Mouse (Mus musculus): ENCODE data around the gene Siva1.

Gene Siva1

GRCm38 (mm10) chr12:112644180-112644854, at the start of gene Siva1:
Siva1 (plus strand) TSS chr12:112644679.
- peak; percentile 68 for DNase-seq (ENCODE audit: extremely low read depth, low read depth, low spot score)

- DNase-seq (ENCODE audit: extremely low read depth, low read depth, low spot score) = no peak
Measured at GRCm38 (mm10) chr12:112594989-112595388, 49.5 kb upstream of the Siva1 start.

- peak; percentile 68 for DNase-seq (ENCODE audit: extremely low read depth, low read depth, low spot score)
Measured at GRCm38 (mm10) chr12:112595626-112596025, 48.9 kb upstream of the Siva1 start.

GRCm38 (mm10) chr12:112596454-112596853, 48.0 kb upstream of the Siva1 start:
- DNase-seq (ENCODE audit: extremely low read depth, low read depth, low spot score) = no peak

- no peak for DNase-seq (ENCODE audit: extremely low read depth, low read depth, low spot score)
Measured at GRCm38 (mm10) chr12:112596891-112597500, 47.5 kb upstream of the Siva1 start.

- DNase-seq (ENCODE audit: extremely low read depth, low read depth, low spot score) = no peak
Measured at GRCm38 (mm10) chr12:112597618-112598017, 46.9 kb upstream of the Siva1 start.

GRCm38 (mm10) chr12:112599198-112599597, 45.3 kb upstream of the Siva1 start:
- DNase-seq (ENCODE audit: extremely low read depth, low read depth, low spot score) = no peak

GRCm38 (mm10) chr12:112599942-112600611, 44.4 kb upstream of the Siva1 start:
- DNase-seq (ENCODE audit: extremely low read depth, low read depth, low spot score) = no peak

GRCm38 (mm10) chr12:112604022-112604421, 40.5 kb upstream of the Siva1 start:
- DNase-seq (ENCODE audit: extremely low read depth, low read depth, low spot score) = no peak

GRCm38 (mm10) chr12:112604709-112605649, 39.5 kb upstream of the Siva1 start:
- DNase-seq (ENCODE audit: extremely low read depth, low read depth, low spot score) = no peak

GRCm38 (mm10) chr12:112605766-112606165, 38.7 kb upstream of the Siva1 start:
- DNase-seq (ENCODE audit: extremely low read depth, low read depth, low spot score) = no peak

GRCm38 (mm10) chr12:112606998-112607397, 37.5 kb upstream of the Siva1 start:
- DNase-seq (ENCODE audit: extremely low read depth, low read depth, low spot score) = no peak

- no peak for DNase-seq (ENCODE audit: extremely low read depth, low read depth, low spot score)
Measured at GRCm38 (mm10) chr12:112609031-112609430, 35.4 kb upstream of the Siva1 start.

- DNase-seq (ENCODE audit: extremely low read depth, low read depth, low spot score) = no peak
Measured at GRCm38 (mm10) chr12:112616668-112617067, 27.8 kb upstream of the Siva1 start.

GRCm38 (mm10) chr12:112617184-112617583, 27.3 kb upstream of the Siva1 start:
- DNase-seq (ENCODE audit: extremely low read depth, low read depth, low spot score) = no peak

- DNase-seq (ENCODE audit: extremely low read depth, low read depth, low spot score) = no peak
Measured at GRCm38 (mm10) chr12:112617898-112618380, 26.5 kb upstream of the Siva1 start.

GRCm38 (mm10) chr12:112618981-112619685, 25.3 kb upstream of the Siva1 start:
- DNase-seq (ENCODE audit: extremely low read depth, low read depth, low spot score) = no peak

GRCm38 (mm10) chr12:112619686-112620353, 24.7 kb upstream of the Siva1 start, which contains the start of gene Adssl1:
Adssl1 (plus strand) TSS chr12:112620045.
- DNase-seq (ENCODE audit: extremely low read depth, low read depth, low spot score) = no peak

GRCm38 (mm10) chr12:112620354-112621061, 24.0 kb upstream of the Siva1 start:
- no peak for DNase-seq (ENCODE audit: extremely low read depth, low read depth, low spot score)

Measured in fat pad, adult 2 months (tissue).